Mouse (Mus musculus) heart, embryonic 11.5 days (tissue): Measurements from ENCODE around the gene Rhobtb1. TPM values are rescaled to one million over a fixed set of nuclear protein-coding genes. Genes with fewer than 3 reads are reported as not detected.

Experiments
- ATAC-seq: fragments of 200-750 bp; cut with Nextera tagmentation; replicated peaks from 2 replicates; pipeline ENCODE4 v1.8.0; 2017; ENCODE audit warnings: moderate library complexity; ENCODE audit not compliant: insufficient number of reproducible peaks, low FRiP score, low TSS enrichment
- H3K27ac ChIP-seq: fragments of 300-500 bp; sonication (generic); 2 replicates; pipeline ENCODE4 v1.5.1; 2014; ENCODE audit warnings: mild to moderate bottlenecking, low read depth, low read length
- H3K27me3 ChIP-seq: fragments of 300-500 bp; sonication (generic); 2 replicates; pipeline ENCODE4 v1.6.1; 2014; ENCODE audit warnings: mild to moderate bottlenecking, low read length, mixed read lengths; ENCODE audit not compliant: control insufficient read depth, insufficient read depth
- H3K36me3 ChIP-seq: fragments of 300-500 bp; sonication (generic); 2 replicates; pipeline ENCODE4 v1.6.1; 2014; ENCODE audit warnings: mild to moderate bottlenecking, low read length, moderate library complexity, mixed read lengths; ENCODE audit not compliant: control insufficient read depth, insufficient read depth
- H3K4me1 ChIP-seq: fragments of 300-500 bp; sonication (generic); 2 replicates; pipeline ENCODE4 v1.6.1; 2014; ENCODE audit warnings: low read length; ENCODE audit not compliant: control insufficient read depth, insufficient read depth
- H3K4me2 ChIP-seq: fragments of 300-500 bp; sonication (generic); 2 replicates; pipeline ENCODE4 v1.6.1; 2014; ENCODE audit warnings: mild to moderate bottlenecking, moderate library complexity
- H3K4me3 ChIP-seq: fragments of 300-500 bp; sonication (generic); 2 replicates; pipeline ENCODE4 v1.5.1; 2014; ENCODE audit warnings: low read depth, low read length
- H3K9ac ChIP-seq: fragments of 300-500 bp; sonication (generic); 2 replicates; pipeline ENCODE4 v1.6.1; 2014; ENCODE audit warnings: mild to moderate bottlenecking, low read depth, low read length, moderate library complexity
- H3K9me3 ChIP-seq: fragments of 300-500 bp; sonication (generic); replicated peaks from 2 replicates; pipeline ENCODE4 v1.6.1; 2016; ENCODE audit warnings: low read length; ENCODE audit not compliant: control insufficient read depth
- WGBS: fragments of 180-500 bp; shearing (Covaris S2); extraction: QIAGEN DNeasy Blood & Tissue Kit; methylation state at CpG from one replicate; pipeline ENCODE4 v1.1.7; 2014; ENCODE audit not compliant: insufficient replicate concordance; 5-methylcytosine and 5-hydroxymethylcytosine counted together
- polyA plus RNA-seq: library from polyadenylated mRNA; unstranded; fragments of >200 nt; fragmentation: Nextera tagmentation; extraction: Ambion mirVana; gene quantifications from 2 replicates; pipeline ENCODE4 v1.2.1, GENCODE M21; 2014

Gene Rhobtb1
- polyA plus RNA-seq, 1 experiment from 2014 or later: 31.1 TPM

DNA sequence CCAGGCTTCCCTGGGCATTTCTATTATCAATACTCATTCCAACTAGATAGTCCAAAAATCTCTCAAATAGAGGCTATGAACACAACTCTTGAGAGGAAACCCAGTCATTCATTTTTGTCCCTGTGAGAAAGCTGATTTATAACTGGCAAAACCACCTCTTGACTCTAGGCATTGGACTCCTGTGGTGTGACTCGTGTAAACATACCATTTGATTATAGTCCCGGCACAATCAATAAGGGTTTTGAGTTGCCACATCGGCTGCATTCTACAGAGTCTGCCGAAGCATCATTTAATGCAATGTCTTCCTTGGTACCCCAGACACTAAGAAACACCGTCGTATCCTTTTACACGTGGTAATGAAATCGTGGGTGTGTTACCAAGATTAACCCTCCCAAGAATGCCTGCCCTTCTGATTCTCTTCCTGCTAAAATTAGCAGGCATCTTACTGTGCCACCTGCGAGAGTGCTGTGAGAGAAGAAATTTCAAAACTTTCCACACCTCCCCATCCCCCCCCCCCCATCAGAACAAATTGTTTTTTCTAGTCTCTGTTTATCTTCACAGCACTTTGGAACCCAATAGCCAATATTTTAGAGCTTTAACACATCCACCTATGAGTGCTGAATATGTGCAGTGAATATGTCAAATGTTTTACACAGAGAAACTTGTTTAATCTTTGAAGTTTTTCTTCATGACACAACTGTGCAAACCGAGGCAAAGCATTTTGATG lies 39.4 kb downstream of the Rhobtb1 start:
- 70% methylated on average over 10 of the region's 10 CpGs for WGBS

DNA sequence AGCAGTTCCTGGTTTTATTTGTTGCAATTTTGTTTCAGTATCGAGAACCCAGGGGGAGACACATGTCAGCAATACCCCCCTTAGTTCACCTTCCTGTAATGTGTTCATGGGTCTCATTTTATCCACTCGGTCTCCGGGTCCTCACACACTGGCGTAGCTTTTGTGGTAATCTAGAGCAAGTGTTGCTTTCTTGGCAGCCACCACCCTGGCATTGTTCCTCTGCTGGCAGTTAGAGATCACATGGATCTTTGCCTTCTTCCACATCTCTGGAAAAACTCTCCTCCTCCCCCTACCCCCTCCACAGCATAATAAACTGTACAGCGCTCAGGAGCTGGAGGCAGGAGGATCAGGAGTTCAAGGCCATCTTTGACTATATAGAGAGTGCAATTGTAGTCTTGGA lies 41.0 kb downstream of the Rhobtb1 start:
- no peak overlapping the region for H3K4me3 ChIP-seq
- no peaks in the 10 kb centered on the region for H3K27me3 ChIP-seq
- no peaks in the 10 kb centered on the region for H3K36me3 ChIP-seq
- no peak overlapping the region for H3K4me2 ChIP-seq
- no peak for ATAC-seq
- no peak overlapping the region for H3K9ac ChIP-seq
- no peaks in the 10 kb centered on the region for H3K9me3 ChIP-seq
- no peaks in the 10 kb centered on the region for H3K4me1 ChIP-seq
- no peak overlapping the region for H3K27ac ChIP-seq
- 83% methylated on average over 5 of the region's 5 CpGs for WGBS

More for the DNA sequence above, 39.4 kb downstream of the Rhobtb1 start:
- no peak for ATAC-seq
- H3K27me3 ChIP-seq: no peaks in the 10 kb centered on the region
- H3K9me3 ChIP-seq: no peaks in the 10 kb centered on the region
- H3K36me3 ChIP-seq: no peaks in the 10 kb centered on the region
- H3K9ac ChIP-seq: no peak overlapping the region
- H3K4me2 ChIP-seq: no peak overlapping the region
- H3K4me3 ChIP-seq: no peak overlapping the region
- H3K27ac ChIP-seq: no peak overlapping the region
- no peaks in the 10 kb centered on the region for H3K4me1 ChIP-seq

DNA sequence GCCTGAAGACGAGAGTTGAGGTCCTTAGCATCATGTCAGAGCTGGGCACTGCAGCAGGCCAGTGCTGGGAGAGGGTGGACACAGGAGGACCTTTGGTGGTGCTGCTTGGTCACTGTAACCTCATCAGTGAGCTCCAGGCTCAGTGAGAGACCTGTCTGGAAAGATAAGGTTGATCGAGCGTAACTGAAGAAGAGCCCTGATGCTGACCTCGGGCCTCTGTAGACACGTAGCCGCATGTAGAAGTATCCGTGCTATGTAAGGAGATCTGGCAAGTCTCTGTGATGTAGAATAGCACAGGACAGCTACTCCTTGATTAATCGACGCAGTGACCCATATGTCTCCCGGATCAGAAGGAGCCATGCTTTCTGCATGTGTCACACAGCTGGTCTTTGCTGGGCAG lies 42.5 kb downstream of the Rhobtb1 start:
- WGBS: 78% methylated on average over 10 of the region's 10 CpGs
- no peak for ATAC-seq

DNA sequence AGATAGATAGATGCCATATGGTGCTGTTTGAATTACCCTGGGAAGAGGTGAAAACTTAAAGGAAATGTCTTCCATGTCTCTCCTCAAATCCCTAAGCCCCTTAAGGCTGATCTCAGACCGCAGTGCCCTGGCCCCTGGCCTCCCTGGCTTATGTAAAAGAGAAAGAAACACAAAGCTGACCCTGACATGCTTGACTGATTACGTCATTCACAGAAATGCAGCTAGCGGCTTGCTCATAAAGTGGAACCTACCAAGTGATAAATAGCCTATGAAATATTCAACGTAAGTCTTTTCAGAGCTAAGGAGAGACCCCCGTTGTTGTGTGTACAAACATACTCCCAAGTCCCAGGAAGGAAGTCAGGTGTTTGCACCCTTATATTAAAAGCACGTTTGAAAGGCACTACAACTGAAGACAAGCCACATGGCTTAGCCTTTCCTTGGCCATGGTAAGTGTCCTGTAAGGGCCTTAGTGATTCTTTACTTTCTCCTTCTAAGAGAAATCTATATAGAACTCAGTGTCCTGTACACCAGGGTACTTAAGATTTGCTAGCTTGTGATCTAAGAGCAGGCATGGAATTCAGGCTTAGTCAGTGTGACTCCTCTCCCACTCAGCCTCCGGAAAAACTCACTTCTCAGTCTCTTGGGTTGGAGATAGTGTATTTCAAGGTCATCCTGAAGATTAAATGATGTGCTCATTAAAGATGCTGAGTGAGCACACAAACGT lies 53.6 kb downstream of the Rhobtb1 start:
- Histone ChIP-seq H3K9ac (no peak overlapping the region), H3K4me2 (no peak overlapping the region), H3K4me1 (peaks cover 4% of the 10 kb centered on the region; the same call in 1 of the 2 replicates), H3K36me3 (no peaks in the 10 kb centered on the region), H3K4me3 (no peak overlapping the region), H3K27me3 (no peaks in the 10 kb centered on the region), H3K9me3 (no peaks in the 10 kb centered on the region), H3K27ac (no peak overlapping the region)
- WGBS: 43% methylated on average over 8 of the region's 8 CpGs
- no peak for ATAC-seq

More for the DNA sequence above, 42.5 kb downstream of the Rhobtb1 start:
- H3K4me1 ChIP-seq: no peaks in the 10 kb centered on the region
- H3K27ac ChIP-seq: no peak overlapping the region
- H3K27me3 ChIP-seq: no peaks in the 10 kb centered on the region
- no peaks in the 10 kb centered on the region for H3K36me3 ChIP-seq
- H3K9me3 ChIP-seq: no peaks in the 10 kb centered on the region
- H3K4me2 ChIP-seq: no peak overlapping the region
- no peak overlapping the region for H3K4me3 ChIP-seq
- no peak overlapping the region for H3K9ac ChIP-seq

DNA sequence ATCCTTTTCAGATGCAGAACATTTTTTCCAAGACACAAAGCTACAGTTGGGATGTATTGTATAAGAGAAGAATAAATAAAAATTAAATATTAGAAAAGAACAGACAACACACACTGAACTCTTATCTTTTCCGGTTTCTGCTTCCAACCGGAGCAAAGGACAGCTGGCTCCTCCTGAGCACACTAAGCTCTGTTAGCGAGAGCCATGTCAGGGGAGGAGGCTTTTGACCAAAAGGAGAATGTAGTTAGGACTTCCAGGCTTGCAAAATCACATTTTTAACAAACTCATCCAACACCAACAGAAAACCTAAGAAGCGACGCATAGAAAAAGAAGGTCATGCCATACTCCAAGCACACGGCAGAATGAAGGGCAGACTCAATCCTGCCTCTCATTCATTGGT lies 54.8 kb downstream of the Rhobtb1 start:
- no peak overlapping the region for H3K4me3 ChIP-seq
- H3K36me3 ChIP-seq: no peaks in the 10 kb centered on the region
- no peaks in the 10 kb centered on the region for H3K27me3 ChIP-seq
- 76% methylated on average over 6 of the region's 6 CpGs for WGBS
- ATAC-seq: no peak
- peaks cover 4% of the 10 kb centered on the region; the same call in 1 of the 2 replicates for H3K4me1 ChIP-seq
- H3K9ac ChIP-seq: no peak overlapping the region
- no peaks in the 10 kb centered on the region for H3K9me3 ChIP-seq
- H3K4me2 ChIP-seq: no peak overlapping the region
- H3K27ac ChIP-seq: no peak overlapping the region

DNA sequence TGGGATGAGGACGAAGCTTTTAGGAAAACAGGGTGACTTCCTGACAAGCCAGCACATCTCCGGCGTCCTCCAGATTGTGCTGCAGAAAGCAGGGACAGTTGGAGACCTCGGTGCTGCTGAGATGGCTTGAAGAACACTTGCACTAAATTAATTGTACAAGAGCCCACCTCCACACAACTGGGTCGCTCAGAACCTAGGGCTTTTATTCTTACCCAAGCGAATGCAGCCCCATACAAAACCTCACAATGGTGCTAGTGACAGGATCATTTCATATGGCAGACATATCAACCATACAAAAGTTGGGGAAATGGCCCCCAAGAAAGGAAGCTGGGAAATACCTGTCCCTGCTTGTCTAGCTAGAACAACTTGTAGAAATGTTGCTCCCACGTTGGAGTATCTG lies 56.2 kb downstream of the Rhobtb1 start:
- WGBS: 72% methylated on average over 7 of the region's 7 CpGs
- Histone ChIP-seq H3K9ac (no peak overlapping the region), H3K4me1 (peaks cover 8% of the 10 kb centered on the region), H3K27me3 (no peaks in the 10 kb centered on the region), H3K4me2 (no peak overlapping the region), H3K36me3 (no peaks in the 10 kb centered on the region), H3K4me3 (no peak overlapping the region), H3K27ac (no peak overlapping the region), H3K9me3 (no peaks in the 10 kb centered on the region)
- ATAC-seq: no peak

DNA sequence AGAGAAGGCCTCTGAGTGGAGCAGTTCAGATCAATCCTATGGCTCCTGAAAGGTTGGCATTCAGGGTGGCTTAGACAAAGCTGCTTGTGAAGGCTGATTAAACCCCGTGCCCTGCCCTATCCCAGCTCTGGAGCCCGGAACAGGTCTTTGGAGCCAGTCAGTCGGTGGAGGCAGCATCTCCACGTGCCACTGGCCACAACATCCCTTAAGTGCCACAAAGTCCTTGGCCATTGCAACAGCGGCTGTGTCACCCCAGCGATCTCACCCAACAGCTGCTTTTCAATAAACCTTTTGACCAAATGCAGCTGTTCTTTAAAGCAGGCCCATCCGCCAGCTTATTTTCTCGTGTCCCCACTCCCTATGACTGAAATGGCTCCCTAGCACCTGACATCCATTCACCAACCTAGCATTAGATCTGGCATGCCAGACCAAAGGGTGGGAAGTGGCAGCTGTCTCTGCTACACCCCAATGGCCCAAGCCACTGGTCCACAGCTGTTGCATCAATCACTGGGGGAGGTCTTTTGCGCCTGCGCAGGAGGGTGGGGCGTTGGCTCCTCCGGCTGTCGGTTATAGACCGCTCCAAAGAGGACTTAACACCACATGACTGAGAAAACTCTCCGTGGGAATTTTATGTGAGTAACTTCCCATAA lies 56.9 kb downstream of the Rhobtb1 start:
- H3K27ac ChIP-seq: no peak overlapping the region
- WGBS: 83% methylated on average over 15 of the region's 15 CpGs
- no peak for ATAC-seq

DNA sequence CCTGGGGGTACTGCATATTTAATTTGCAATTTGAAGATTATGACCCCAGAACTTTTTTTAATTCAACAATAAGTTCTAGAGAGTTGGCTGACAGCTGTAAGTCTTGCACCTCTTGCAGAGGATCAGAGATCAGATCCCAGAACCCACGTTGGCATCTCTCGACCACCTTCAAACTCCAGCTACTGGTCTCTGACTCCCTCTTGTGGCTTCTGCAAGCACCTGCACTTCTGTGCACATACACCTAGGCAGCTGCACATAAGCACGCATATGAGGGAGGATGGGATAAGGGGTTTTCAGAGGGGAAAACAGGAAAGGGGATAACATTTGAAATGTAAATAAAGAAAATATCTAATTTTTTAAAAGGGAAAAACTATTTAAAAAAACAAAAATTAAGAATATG lies 57.5 kb downstream of the Rhobtb1 start:
- no peak for ATAC-seq
- Histone ChIP-seq H3K4me2 (no peak overlapping the region), H3K36me3 (no peaks in the 10 kb centered on the region), H3K9ac (no peak overlapping the region), H3K27me3 (no peaks in the 10 kb centered on the region), H3K9me3 (no peaks in the 10 kb centered on the region), H3K4me1 (peaks cover 8% of the 10 kb centered on the region), H3K4me3 (no peak overlapping the region), H3K27ac (no peak overlapping the region)
- 85% methylated on average over 3 of the region's 3 CpGs for WGBS

More for the DNA sequence above, 56.9 kb downstream of the Rhobtb1 start:
- Histone ChIP-seq H3K36me3 (no peaks in the 10 kb centered on the region), H3K27me3 (no peaks in the 10 kb centered on the region), H3K4me2 (no peak overlapping the region), H3K9me3 (no peaks in the 10 kb centered on the region), H3K4me3 (no peak overlapping the region), H3K9ac (no peak overlapping the region), H3K4me1 (peaks cover 8% of the 10 kb centered on the region)
